Mouse (Mus musculus): ENCODE results near the gene Myo1a.
A peak's percentile ranks its signal among the peaks of the same experiment; 100 is the strongest.
"Not testable (repeated sequence)": the region's sequence is repeated elsewhere in the genome, so short reads cannot be mapped to it uniquely, and the experiment has no call there.

Gene Myo1a

DNA sequence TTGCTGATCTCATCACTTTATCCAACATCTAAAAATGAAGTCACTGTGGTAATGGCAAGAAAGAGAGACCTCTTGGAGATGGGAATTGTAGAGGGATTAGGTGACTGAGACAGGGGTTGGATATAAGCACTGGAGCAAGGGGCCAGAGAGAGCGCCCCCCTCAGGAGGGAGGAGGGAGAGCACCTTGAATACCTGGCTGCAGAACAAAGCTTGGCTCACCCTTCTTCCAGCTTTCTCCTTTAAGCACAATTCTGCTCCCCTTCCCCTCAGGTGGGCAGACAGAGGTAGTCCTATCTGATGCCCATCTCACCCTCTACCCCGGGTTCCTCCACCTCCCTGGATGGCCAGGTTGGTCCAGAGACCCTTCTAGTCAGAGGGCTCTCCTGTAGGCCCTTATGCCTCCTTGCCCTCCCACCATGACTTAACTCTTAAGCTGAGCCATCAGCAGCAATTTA is at the start of gene Myo1a:
Gene Myo1a (plus strand): TSS at position 405 of the 455 bp plus-strand sequence.
- no peak for DNase-seq

GRCm38 (mm10) chr10:127657617-127658016 is 47.4 kb upstream of the Myo1a start:
- DNase-seq, result not testable (repeated sequence)

GRCm38 (mm10) chr10:127658076-127658475 is 46.9 kb upstream of the Myo1a start:
- DNase-seq, result no peak

GRCm38 (mm10) chr10:127659551-127659950 is 45.4 kb upstream of the Myo1a start:
- DNase-seq, result no peak

DNA sequence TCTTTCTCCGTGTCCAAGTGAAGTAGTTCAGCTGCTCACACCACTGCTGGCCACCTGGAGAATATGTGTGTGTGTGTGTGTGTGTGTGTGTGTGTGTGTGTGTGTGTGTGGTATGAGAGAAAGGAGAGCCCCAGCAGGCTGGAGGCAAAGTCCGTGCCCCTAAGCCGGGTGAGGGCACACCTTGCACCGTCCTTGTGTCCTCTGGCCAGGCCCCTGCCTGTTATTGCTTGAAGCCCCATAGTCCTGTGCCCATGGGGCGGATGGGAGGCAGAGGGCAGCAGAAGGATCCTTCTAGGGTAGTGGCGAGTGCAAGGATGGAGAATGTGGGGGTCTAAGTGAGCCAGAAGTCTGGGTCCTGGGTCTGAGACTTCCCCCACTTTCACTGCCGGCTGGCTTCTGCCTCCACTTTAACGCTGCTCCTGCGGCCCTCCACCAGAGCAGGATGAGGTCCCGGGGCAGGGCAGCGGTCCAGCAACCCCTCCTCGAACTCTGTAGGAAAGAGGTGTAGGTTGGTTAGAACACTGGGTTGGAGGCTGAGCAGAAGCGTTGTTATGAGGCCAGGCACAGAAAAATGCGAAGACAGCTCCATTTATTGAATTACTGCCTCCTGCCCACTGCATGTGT is 43.6 kb upstream of the Myo1a start:
- no peak for DNase-seq

GRCm38 (mm10) chr10:127661915-127662663 is 42.9 kb upstream of the Myo1a start:
- DNase-seq, result peak; percentile 65

DNA sequence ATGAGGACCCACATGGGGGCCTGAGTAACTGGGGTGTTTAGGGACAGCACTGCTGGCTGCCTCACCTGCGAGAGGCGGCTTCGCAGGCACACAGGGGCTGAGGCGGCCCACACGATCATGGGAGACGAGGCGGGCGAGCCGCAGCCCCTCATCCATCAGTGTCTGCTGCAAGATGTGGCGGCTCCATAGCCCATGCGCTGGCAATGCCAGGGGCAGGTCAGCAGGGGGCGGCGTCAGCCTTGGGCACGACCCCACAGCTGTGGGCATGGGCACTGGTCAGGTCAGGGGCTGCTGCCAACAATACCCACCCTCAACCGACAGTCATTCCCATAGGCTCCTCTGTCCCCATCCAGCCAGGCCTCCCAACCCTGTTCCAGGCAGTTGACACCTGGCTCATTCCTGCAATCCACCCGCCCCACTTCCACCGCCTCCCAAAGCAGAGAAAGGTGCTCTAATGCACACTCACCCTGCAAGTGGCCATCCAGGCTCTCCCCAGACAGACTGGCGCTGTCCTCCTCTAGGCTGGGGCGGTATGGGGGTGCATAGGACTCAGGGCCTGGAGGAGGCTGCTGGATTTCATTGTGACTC is 42.2 kb upstream of the Myo1a start:
- DNase-seq, result no peak

DNA sequence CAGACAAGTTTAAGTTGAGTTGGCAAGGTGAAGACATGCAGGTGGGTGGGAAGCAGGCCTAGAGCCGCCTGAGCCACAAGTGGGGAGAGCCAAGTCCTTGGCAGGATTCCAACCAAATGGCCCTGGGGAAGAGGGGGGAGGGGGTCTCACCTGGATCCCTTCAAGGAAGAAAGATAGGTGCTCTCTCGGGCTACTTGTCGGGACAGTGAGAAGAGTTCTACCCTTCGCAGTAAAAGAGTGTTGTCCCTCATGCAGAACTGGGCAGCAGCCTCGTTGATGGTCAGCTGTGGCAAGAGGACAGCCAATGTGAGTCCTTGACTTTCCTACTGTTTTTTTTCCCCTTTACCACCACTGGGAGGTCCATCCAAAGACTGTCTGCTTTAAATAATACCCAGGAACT is 41.4 kb upstream of the Myo1a start:
- no peak for DNase-seq

- no peak for DNase-seq
Measured at GRCm38 (mm10) chr10:127664166-127664565, 40.8 kb upstream of the Myo1a start.

- no peak for DNase-seq
Measured at GRCm38 (mm10) chr10:127664891-127665290, 40.1 kb upstream of the Myo1a start.

GRCm38 (mm10) chr10:127665366-127666181 is 39.4 kb upstream of the Myo1a start:
- DNase-seq, result no peak

DNA sequence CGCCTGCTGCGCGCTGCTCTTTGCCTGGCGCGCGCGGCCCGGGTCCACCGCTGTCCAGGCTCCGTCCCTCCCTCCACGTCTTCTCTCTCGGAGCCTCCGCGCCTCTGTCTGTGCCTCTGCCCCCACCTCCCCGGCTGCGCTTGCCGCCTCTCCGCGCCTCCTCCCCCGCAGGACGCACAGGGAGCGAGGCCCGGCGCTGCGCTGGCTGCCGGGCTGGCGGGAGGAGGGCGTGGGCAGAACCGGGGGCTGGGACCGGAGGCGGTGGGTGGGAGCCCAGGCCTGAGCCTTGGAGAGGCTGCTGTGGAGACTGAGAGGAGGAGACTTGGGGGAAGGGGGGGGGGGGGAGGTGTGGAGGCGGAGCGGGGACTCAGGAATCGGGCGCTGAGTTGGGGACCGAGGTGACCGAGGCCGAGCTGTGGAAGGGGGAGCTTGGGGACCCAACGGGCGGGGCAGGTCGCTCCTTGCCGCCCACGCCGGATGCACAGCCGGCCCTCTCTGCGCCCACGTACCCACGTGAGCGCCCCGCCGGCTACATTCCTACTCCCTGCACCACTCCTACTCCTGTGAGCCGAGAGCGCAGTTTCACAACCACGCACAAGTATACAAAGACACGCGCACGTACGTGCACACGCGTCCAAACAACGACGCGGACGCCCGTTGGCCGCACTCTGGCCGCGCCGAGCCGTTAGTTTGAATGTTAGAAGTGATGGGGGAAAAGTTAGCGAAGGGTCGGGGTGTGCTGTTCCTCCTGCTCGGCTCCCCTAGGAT is 38.3 kb upstream of the Myo1a start, which contains the start of gene Nemp1:
Gene Nemp1 (plus strand): TSS at position 401 of the 768 bp plus-strand sequence.
- DNase-seq, result peak; percentile 75

- peak; percentile 73 for DNase-seq
Measured at GRCm38 (mm10) chr10:127667269-127668092, 37.5 kb upstream of the Myo1a start.

- peak; percentile 79 for DNase-seq
Measured at GRCm38 (mm10) chr10:127668093-127669050, 36.6 kb upstream of the Myo1a start, which contains the start of gene Nab2. Nab2 (minus strand) TSS chr10:127668568.

GRCm38 (mm10) chr10:127669170-127669569 is 35.8 kb upstream of the Myo1a start:
- peak; percentile 73 for DNase-seq

- DNase-seq, result no peak
Measured at GRCm38 (mm10) chr10:127670185-127670584, 34.8 kb upstream of the Myo1a start.

GRCm38 (mm10) chr10:127671276-127671675 is 33.7 kb upstream of the Myo1a start:
- no peak for DNase-seq

DNA sequence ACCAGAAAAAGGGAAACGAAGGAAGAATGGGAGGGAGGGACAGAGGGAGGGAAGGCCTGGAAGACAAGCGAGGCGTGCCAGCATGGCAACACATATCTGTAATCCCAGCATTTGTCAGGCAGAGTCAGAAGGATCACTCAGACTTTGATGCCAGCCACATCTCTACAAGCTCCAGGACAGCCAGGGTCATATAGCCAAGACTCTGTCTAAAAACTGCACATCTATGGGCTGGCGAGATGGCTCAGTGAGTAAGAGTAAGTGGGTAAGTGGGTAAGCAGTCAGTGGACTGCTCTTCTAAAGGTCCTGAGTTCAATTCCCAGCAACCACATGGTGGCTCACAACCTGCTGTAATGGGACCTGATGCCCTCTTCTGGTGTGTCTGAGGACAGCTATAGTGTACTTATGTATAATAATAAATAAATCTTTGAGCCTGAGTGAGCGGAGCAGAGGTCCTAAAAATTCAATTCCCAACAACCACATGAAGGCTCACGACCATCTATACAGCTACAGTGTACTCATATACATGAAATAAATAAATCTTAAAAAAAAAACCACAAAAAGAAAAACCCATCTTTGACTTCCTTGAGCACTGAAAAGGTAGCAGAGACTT is 30.8 kb upstream of the Myo1a start:
- DNase-seq, result no peak

DNA sequence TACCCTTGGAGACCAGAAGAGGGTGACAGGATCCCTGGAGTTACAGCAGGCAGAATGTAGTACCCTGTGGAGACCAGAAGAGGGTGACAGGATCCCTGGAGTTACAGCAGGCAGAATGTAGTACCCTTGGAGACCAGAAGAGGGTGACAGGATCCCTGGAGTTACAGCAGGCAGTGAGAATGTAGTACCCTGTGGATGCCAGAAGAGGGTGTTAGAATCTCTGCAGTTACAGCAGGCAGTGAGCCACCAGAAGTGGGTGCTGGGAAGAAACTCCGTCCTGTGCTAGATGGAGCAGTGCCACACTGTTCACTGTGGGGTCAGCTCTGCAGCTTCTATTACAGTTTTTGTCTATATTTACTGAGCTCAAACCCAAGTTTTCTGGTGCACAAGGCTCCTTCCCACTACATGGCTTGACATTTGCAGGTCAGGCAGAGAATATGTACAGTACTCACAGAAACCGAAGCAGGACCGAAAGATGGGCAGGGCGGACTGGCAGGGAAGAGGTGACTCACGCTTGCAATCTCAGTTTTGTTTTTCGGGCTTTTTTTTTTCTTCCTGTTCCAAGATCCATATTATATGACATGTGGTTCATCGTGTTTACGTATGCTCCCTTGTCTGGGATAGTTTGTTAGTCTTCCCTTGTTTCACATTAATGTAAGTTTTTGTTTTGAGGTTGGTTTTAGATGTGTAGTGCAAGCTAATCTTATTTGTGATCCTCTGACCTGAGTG is 30.0 kb upstream of the Myo1a start:
- peak; percentile 88 for DNase-seq
